Mouse (Mus musculus): ENCODE data around the gene Tbk1.

GRCm38 (mm10) chr10:121571511-121572147, 15.0 kb downstream of the Tbk1 start:
- no peak for TF ChIP-seq POLR2A (IDR thresholded peaks at IDR 0.05; ENCODE audit: insufficient read depth, low read depth, low read length)
- no peak for TF ChIP-seq CTCF (IDR thresholded peaks at IDR 0.05; ENCODE audit: insufficient read depth, low read depth, low read length)
